Mouse (Mus musculus) cerebellum, postnatal 10 days (tissue): Measurements from ENCODE around the gene Zdhhc18.

Experiments used
- DNase-seq, 2 experiments: peaks; one replicate each; pipeline ENCODE4 v3.0.0; 2021; ENCODE audit warnings: mixed read lengths in 2 of 2

Gene Zdhhc18

GRCm38 (mm10) chr4:133601721-133602218, 48.2 kb downstream of the Zdhhc18 start, which contains the start of gene Sfn:
Gene Sfn (minus strand): TSS chr4:133602168.
- peak; percentile 50 to 67 for DNase-seq

- no peak for DNase-seq
These were observed 49.6 kb downstream of the Zdhhc18 start for GRCm38 (mm10) chr4:133600306-133600705.

- DNase-seq = peak; percentile 81 to 83
These were observed 50.3 kb downstream of the Zdhhc18 start for GRCm38 (mm10) chr4:133599571-133600073.

- DNase-seq = no peak
These were observed 50.8 kb downstream of the Zdhhc18 start for GRCm38 (mm10) chr4:133599116-133599515.

- no peak for DNase-seq
These were observed 51.3 kb downstream of the Zdhhc18 start for GRCm38 (mm10) chr4:133598616-133599015.

- no peak for DNase-seq
These were observed 53.9 kb downstream of the Zdhhc18 start for GRCm38 (mm10) chr4:133596084-133596483.

- no peak for DNase-seq
These were observed 54.4 kb downstream of the Zdhhc18 start for GRCm38 (mm10) chr4:133595538-133595937.

- peak; percentile 82 to 86 for DNase-seq
These were observed 57.4 kb downstream of the Zdhhc18 start for GRCm38 (mm10) chr4:133592570-133592969.

GRCm38 (mm10) chr4:133584059-133584951, 65.6 kb downstream of the Zdhhc18 start, which contains the start of gene Gpn2:
Gene Gpn2 (plus strand): TSS chr4:133584362.
- DNase-seq = peak; percentile 86

- DNase-seq = no peak
These were observed 66.3 kb downstream of the Zdhhc18 start for GRCm38 (mm10) chr4:133583690-133584058.

GRCm38 (mm10) chr4:133577983-133578382, 72.0 kb downstream of the Zdhhc18 start:
- DNase-seq = no peak

GRCm38 (mm10) chr4:133574843-133575202, 75.1 kb downstream of the Zdhhc18 start:
- no peak for DNase-seq

GRCm38 (mm10) chr4:133574070-133574842, 75.7 kb downstream of the Zdhhc18 start, which contains the start of gene Gpatch3:
Gene Gpatch3 (plus strand): TSS chr4:133574745.
- peak; percentile 95 to 97 for DNase-seq

GRCm38 (mm10) chr4:133570066-133570466, 79.9 kb downstream of the Zdhhc18 start:
- DNase-seq = no peak

- no peak for DNase-seq
These were observed 80.5 kb downstream of the Zdhhc18 start for GRCm38 (mm10) chr4:133569291-133570065.

- no peak for DNase-seq
These were observed 82.7 kb downstream of the Zdhhc18 start for GRCm38 (mm10) chr4:133567251-133567650.

GRCm38 (mm10) chr4:133563123-133563571, 86.8 kb downstream of the Zdhhc18 start:
- DNase-seq = peak; percentile 85 to 90

- no peak for DNase-seq
These were observed 88.3 kb downstream of the Zdhhc18 start for GRCm38 (mm10) chr4:133561622-133562021.

GRCm38 (mm10) chr4:133559846-133560245, 90.1 kb downstream of the Zdhhc18 start:
- no peak for DNase-seq

- DNase-seq = no peak
These were observed 92.8 kb downstream of the Zdhhc18 start for GRCm38 (mm10) chr4:133557041-133557717.
